Mouse (Mus musculus): ENCODE results near the gene Hs3st1.

GRCm38 (mm10) chr5:39617354-39617977 lies 137.8 kb downstream of the Hs3st1 start:
- no peak for TF ChIP-seq TAL1 (IDR thresholded peaks at IDR 0.05; ENCODE audit: low read length)
- TF ChIP-seq GATA1 (IDR thresholded peaks at IDR 0.05; ENCODE audit: low read length), result no peak

All from erythroblast, embryonic 14.5 days (primary cell).